Mouse (Mus musculus) cortical plate, adult 2 months (tissue): ENCODE measurements around the gene Mlst8.

Source experiments
- CTCF ChIP-seq: fragments of 200-500 bp; IDR thresholded peaks from 2 replicates; pipeline ENCODE4 v1.5.1; 2011; ENCODE audit warnings: mild to moderate bottlenecking, control low read depth, low read length; ENCODE audit not compliant: insufficient read depth; ENCODE audit errors: extremely low read depth
- POLR2A ChIP-seq: fragments of 200-500 bp; IDR thresholded peaks from 2 replicates; pipeline ENCODE4 v1.6.1; 2011; ENCODE audit warnings: mild to moderate bottlenecking, low read length, control low read depth; ENCODE audit not compliant: insufficient read depth; ENCODE audit errors: extremely low read depth

- TF ChIP-seq CTCF (no peak), POLR2A (peak; percentile 28; the same call in 1 of the 2 replicates)
These were observed 49.5 kb downstream of the Mlst8 start for GRCm38 (mm10) chr17:24429201-24429983.
